In the genomic region with DNA sequence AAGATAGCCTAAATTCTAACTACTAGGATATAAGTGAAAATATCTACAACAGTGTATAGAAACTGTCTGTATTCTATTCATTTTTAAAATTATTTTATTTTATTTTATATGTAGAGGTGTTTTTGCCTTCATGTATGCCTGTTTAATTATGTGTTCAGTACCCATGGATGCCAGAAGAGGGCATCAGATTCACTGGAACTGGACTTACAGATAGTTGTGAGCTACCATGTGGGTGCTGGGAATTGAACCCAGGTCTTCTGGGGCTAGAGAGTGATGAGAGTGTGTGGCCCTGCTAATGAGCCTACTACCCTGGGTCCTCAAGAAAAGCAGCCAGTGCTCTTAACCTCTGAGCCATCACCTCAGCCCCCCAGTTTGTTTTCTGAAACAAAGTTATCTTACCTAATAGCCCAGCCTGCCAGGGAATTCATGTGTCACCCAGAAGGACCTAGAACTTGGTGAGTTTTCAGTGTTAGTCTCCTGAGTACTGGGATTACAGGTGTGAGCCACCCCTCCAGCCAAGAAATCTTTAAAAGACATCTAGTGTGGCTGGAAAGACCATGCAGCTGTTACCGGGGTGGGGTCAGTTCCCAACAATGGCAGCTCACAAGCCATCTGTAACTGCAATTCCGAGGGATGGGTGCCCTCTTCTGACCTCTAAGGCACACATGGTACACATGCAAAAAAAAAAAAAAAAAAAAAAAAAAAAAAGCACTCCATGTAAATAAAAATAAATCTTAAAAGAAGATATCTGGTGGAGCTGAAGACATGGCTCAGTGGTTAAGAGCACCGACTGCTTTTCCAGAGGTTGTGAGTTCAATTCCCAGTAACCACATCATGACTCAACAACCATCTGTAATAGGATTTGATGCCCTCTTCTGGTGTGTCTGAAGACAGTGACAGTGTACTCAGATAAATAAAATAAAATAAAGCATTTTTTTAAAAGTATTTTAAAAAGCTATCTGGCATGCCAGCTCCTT, we compare ENCODE assay signal across 18 mouse cellular contexts. TPM values are rescaled to one million over a fixed set of nuclear protein-coding genes. Genes with fewer than 3 reads are reported as not detected.
DNase-seq lines count a peak whose midpoint lies in the region; ATAC-seq and TF ChIP-seq lines count a peak whose summit lies in the region.
"Had no signal": no experiment of that assay in that cellular context is flagged by ENCODE, and none has a peak within 500 bp of the region (broad histone marks: within the 10 kb centered on the region; RNA-seq: fewer than 3 reads in every experiment).

No protein-coding gene starts in this region.

- no peaks in the 10 kb centered on the region for H3K9me3 ChIP-seq in intestine, postnatal 0 days (ENCODE audit: control insufficient read depth)
- H3K9me3 ChIP-seq in intestine, embryonic 15.5 days: no peaks in the 10 kb centered on the region
- peaks cover 3% of the 10 kb centered on the region for H3K9me3 ChIP-seq in CH12.LX (replicated peaks; ENCODE audit: low read length)
- H3K9me3 ChIP-seq: embryonic facial prominence, embryonic 10.5 days; forebrain, embryonic 13.5 days; hindbrain, embryonic 15.5 days had no signal

- DNase-seq in CH12.LX (ENCODE audit: extremely low read depth) (no peak), ES-CJ7 (ENCODE audit: low read depth, low spot score) (peak; percentile 65), R1 (ENCODE audit: low read depth, low spot score) (peak; percentile 51)
- DNase-seq in layer of hippocampus, postnatal 10 days (ENCODE audit: low spot score in 2 of 2): no peak
- no peak for DNase-seq in neural tube, embryonic 10.5 days (ENCODE audit: extremely low spot score, low spot score)
- DNase-seq in left cerebral cortex, adult 18-20 months (ENCODE audit: low spot score in 2 of 2): no peak
- DNase-seq: adrenal gland, postnatal 25 days; cerebellum, adult 2 months; cerebellum, postnatal 10 days; forebrain, postnatal 0 days; gastrocnemius, postnatal 14 days had no signal

- dilution Hi-C loops in CH12.LX (cut with MboI; ENCODE audit: extremely low pct_ligation_motif_present, extremely low pct_unique_long_range_greater_than_20kb, low sequenced_read_pairs): no loop called here

- no peak for TF ChIP-seq POLR2A in CH12.LX (IDR thresholded peaks at IDR 0.05; ENCODE audit: low read depth, low read length)

- H3K27me3 ChIP-seq in intestine, postnatal 0 days (replicated peaks; ENCODE audit: control insufficient read depth, insufficient read depth, low read length): peaks cover 3% of the 10 kb centered on the region; the same call in 1 of the 2 replicates
- H3K27me3 ChIP-seq in intestine, embryonic 15.5 days (replicated peaks): peaks cover under 1% of the 10 kb centered on the region; the same call in 1 of the 2 replicates
- no peaks in the 10 kb centered on the region for H3K27me3 ChIP-seq in CH12.LX (replicated peaks)
- H3K27me3 ChIP-seq: hindbrain, embryonic 15.5 days had no signal

- H3K27ac ChIP-seq in intestine, postnatal 0 days (ENCODE audit: low read depth, low read length): no peak overlapping the region
- H3K27ac ChIP-seq in intestine, embryonic 15.5 days: no peak overlapping the region
- no peak overlapping the region for H3K27ac ChIP-seq in CH12.LX (ENCODE audit: insufficient read depth, low read depth)
- H3K27ac ChIP-seq: embryonic facial prominence, embryonic 10.5 days; forebrain, embryonic 13.5 days; hindbrain, embryonic 15.5 days had no signal

- no peaks in the 10 kb centered on the region for H3K79me2 ChIP-seq in CH12.LX (replicated peaks; ENCODE audit: control insufficient read depth, extremely low read depth, insufficient read depth, poor library complexity, severe bottlenecking)

- no peaks in the 10 kb centered on the region for H3K36me3 ChIP-seq in intestine, postnatal 0 days (ENCODE audit: control insufficient read depth, insufficient read depth)
- no peaks in the 10 kb centered on the region for H3K36me3 ChIP-seq in intestine, embryonic 15.5 days
- no peaks in the 10 kb centered on the region for H3K36me3 ChIP-seq in CH12.LX (replicated peaks in 1 of 2; ENCODE audit: control insufficient read depth in 1 of 2, insufficient read depth in 1 of 2, low read length in 1 of 2)
- H3K36me3 ChIP-seq: embryonic facial prominence, embryonic 10.5 days; heart, embryonic 12.5 days; hindbrain, embryonic 15.5 days had no signal

- TF ChIP-seq EP300 in CH12.LX (IDR thresholded peaks at IDR 0.05; ENCODE audit: low read length): no peak

- no peak overlapping the region for H3K9ac ChIP-seq in intestine, postnatal 0 days (ENCODE audit: low read depth, low read length)
- no peak overlapping the region for H3K9ac ChIP-seq in intestine, embryonic 15.5 days
- no peak overlapping the region for H3K9ac ChIP-seq in CH12.LX (ENCODE audit: insufficient read depth, low read depth)
- H3K9ac ChIP-seq: forebrain, embryonic 13.5 days; forebrain, postnatal 0 days; heart, embryonic 12.5 days; hindbrain, embryonic 15.5 days had no signal

- H3K4me3 ChIP-seq in intestine, postnatal 0 days (ENCODE audit: low read depth, low read length): no peak overlapping the region
- no peak overlapping the region for H3K4me3 ChIP-seq in intestine, embryonic 15.5 days (replicated peaks)
- no peak overlapping the region for H3K4me3 ChIP-seq in CH12.LX (replicated peaks in 1 of 3; ENCODE audit: low read depth in 2 of 3, low read length in 2 of 3, poor library complexity in 1 of 3)
- H3K4me3 ChIP-seq: embryonic facial prominence, embryonic 10.5 days; forebrain, embryonic 13.5 days; heart, embryonic 12.5 days; hindbrain, embryonic 15.5 days had no signal

- 88% methylated on average over 3 of the region's 3 CpGs for WGBS in intestine, postnatal 0 days
- WGBS in intestine, embryonic 15.5 days: 78% methylated on average over 3 of the region's 3 CpGs

- TF ChIP-seq RAD21 in CH12.LX (IDR thresholded peaks at IDR 0.05; ENCODE audit: low read depth, low read length): no peak

- no peaks in the 10 kb centered on the region for H3K4me1 ChIP-seq in intestine, postnatal 0 days (replicated peaks; ENCODE audit: control insufficient read depth, insufficient read depth, low read length)
- no peaks in the 10 kb centered on the region for H3K4me1 ChIP-seq in intestine, embryonic 15.5 days (replicated peaks)
- peaks cover 3 to 41% of the 10 kb centered on the region in 2 experiments for H3K4me1 ChIP-seq in CH12.LX (ENCODE audit: control insufficient read depth in 1 of 2, insufficient read depth in 2 of 2)
- H3K4me1 ChIP-seq: forebrain, embryonic 13.5 days; heart, embryonic 12.5 days; hindbrain, embryonic 15.5 days had no signal

- peak; percentile 17; the same call in 1 of the 2 replicates for TF ChIP-seq CTCF in intestine, postnatal 0 days (IDR thresholded peaks at IDR 0.05; ENCODE audit: low read depth)
- no peak for TF ChIP-seq CTCF in CH12.LX (conservative IDR thresholded peaks at IDR 0.05 in 1 of 2, IDR thresholded peaks at IDR 0.05 in 1 of 2; ENCODE audit: low read depth in 2 of 2, low read length in 2 of 2)

- ATAC-seq in intestine, postnatal 0 days: no peak
- ATAC-seq in intestine, embryonic 15.5 days: no peak
- ATAC-seq: activated CD4-positive, CD25-positive, alpha-beta regulatory T cell, adult 4 months; forebrain, embryonic 13.5 days; forebrain, postnatal 0 days had no signal

- H3K4me2 ChIP-seq in intestine, postnatal 0 days (replicated peaks; ENCODE audit: low read depth): no peak overlapping the region
- no peak overlapping the region for H3K4me2 ChIP-seq in intestine, embryonic 15.5 days (replicated peaks)
- H3K4me2 ChIP-seq in CH12.LX (ENCODE audit: insufficient read depth, low read depth, poor library complexity, severe bottlenecking): no peak overlapping the region
- H3K4me2 ChIP-seq: forebrain, embryonic 13.5 days; heart, embryonic 12.5 days; hindbrain, embryonic 15.5 days had no signal

- in situ Hi-C loops in CH12.LX (cut with MboI; ENCODE audit: low pct_ligation_motif_present, low pct_unique_long_range_greater_than_20kb, low sequenced_read_pairs): loop anchor here (25.0 kb wide), 1 partner anchor 250 kb away; the partner anchor contains the start of genes Ccdc136 and Opn1sw

TF ChIP-seq in CH12.LX, 34 proteins besides CTCF, POLR2A, EP300 and RAD21:
- TF ChIP-seq ZNF384 (IDR thresholded peaks at IDR 0.05; ENCODE audit: low read depth, low read length): 0 out of 2 replicates have a peak, but pooled peaks have one; percentile 37
- TF ChIP-seq SIN3A (IDR thresholded peaks at IDR 0.05; ENCODE audit: low read length): no peak
- no peak for TF ChIP-seq UBTF (IDR thresholded peaks at IDR 0.05; ENCODE audit: low read depth, low read length)

RNA-seq across cellular contexts. Expression of gene Tnpo3, which starts 28.0 kb away (rescaled TPM):
- 28.1 and 28.5 TPM in 2 replicates for polyA plus RNA-seq in intestine, postnatal 0 days (2015; fragmentation: Nextera tagmentation; extraction: Ambion mirVana)
- 72.6 and 78.8 TPM in 2 replicates for polyA plus RNA-seq in intestine, embryonic 15.5 days (2015; fragmentation: Nextera tagmentation; extraction: Ambion mirVana)
- total RNA-seq in CH12.LX (2012; rRNA removed) (60.5 and 75.1 TPM in 2 replicates), CH12.LX (2014; rRNA removed) (66.4 and 76.0 TPM in 2 replicates)
- polyA plus RNA-seq in CH12.LX (2012; ENCODE audit: insufficient read length, low read depth): 130 and 140 TPM in 2 replicates
- 10 to 100 TPM; 71.5 to 72.2 TPM for total RNA-seq in layer of hippocampus, postnatal 10 days (2021)
- total RNA-seq in left cerebral cortex, adult 18-20 months (2021): 10 to 100 TPM; 65.1 to 73.0 TPM

RNA-seq across cellular contexts. Expression of gene Tspan33, which starts 56.3 kb away (rescaled TPM):
- polyA plus RNA-seq in intestine, postnatal 0 days (2015; fragmentation: Nextera tagmentation; extraction: Ambion mirVana): 0.84 and 1.0 TPM in 2 replicates
- polyA plus RNA-seq in intestine, embryonic 15.5 days (2015; fragmentation: Nextera tagmentation; extraction: Ambion mirVana): 5.2 and 6.8 TPM in 2 replicates
- total RNA-seq in CH12.LX (2012; rRNA removed) (8.7 and 12.2 TPM in 2 replicates), CH12.LX (2014; rRNA removed) (8.5 TPM in 2 replicates)
- polyA plus RNA-seq in CH12.LX (2012; ENCODE audit: insufficient read length, low read depth): 10.4 and 11.2 TPM in 2 replicates
- total RNA-seq in layer of hippocampus, postnatal 10 days (2021): 10 to 100 TPM; 22.0 to 23.0 TPM
- total RNA-seq in left cerebral cortex, adult 18-20 months (2021): 10 to 100 TPM; 23.1 to 25.9 TPM

Comparison
In these comparisons a context has a peak if more than half of its experiments do, and no peak if none do; other contexts are left out.
1. DNase-seq: peak in ES-CJ7 (single experiment) and R1 (single experiment); none in CH12.LX (single experiment), layer of hippocampus, postnatal 10 days (0 of 2), neural tube, embryonic 10.5 days (single experiment) and left cerebral cortex, adult 18-20 months (0 of 2).